Comparison of ENCODE assay signal across 28 mouse cellular contexts in the genomic region with DNA sequence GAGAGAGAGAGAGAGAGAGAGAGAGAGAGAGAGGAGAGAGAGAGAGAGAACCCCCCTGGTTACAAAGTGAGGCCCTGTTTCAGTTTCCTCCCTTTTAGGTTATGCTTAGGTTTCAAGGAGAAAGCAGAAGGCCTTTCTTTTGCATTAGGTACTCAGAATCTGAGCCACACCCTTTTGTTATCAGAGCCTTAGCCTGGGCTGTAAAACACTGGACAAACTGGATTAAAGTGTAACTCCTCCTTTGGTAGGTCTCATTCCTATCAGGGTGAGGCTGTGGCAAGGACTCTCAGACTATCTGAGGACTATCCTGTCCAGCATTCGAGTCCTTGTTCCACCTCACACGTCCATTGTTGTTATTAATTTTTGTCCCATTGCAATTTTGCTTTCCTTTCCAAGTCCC. TPM values are rescaled to one million over a fixed set of nuclear protein-coding genes. Genes with fewer than 3 reads are reported as not detected.
"Had no signal": no experiment of that assay in that cellular context is flagged by ENCODE, and none has a peak within 500 bp of the region (broad histone marks: within the 10 kb centered on the region; RNA-seq: fewer than 3 reads in every experiment).

No protein-coding gene starts in this region.

- ATAC-seq: liver, postnatal 0 days; lung, postnatal 0 days had no signal

- H3K4me2 ChIP-seq: kidney, embryonic 15.5 days; limb, embryonic 12.5 days; limb, embryonic 15.5 days; liver, embryonic 11.5 days; lung, embryonic 14.5 days; midbrain, embryonic 11.5 days; stomach, embryonic 15.5 days had no signal

- H3K9ac ChIP-seq: kidney, embryonic 15.5 days; limb, embryonic 12.5 days; limb, embryonic 15.5 days; liver, embryonic 14.5 days; liver, postnatal 0 days; lung, embryonic 14.5 days; stomach, embryonic 15.5 days had no signal

- H3K27ac ChIP-seq: kidney, embryonic 15.5 days; limb, embryonic 12.5 days; limb, embryonic 15.5 days; liver, embryonic 14.5 days; stomach, embryonic 15.5 days had no signal

- H3K27me3 ChIP-seq: kidney, embryonic 15.5 days; limb, embryonic 12.5 days; limb, embryonic 15.5 days; megakaryocyte, embryonic 14.5 days; stomach, embryonic 15.5 days had no signal

- DNase-seq: kidney, adult 8-10 months; kidney, postnatal 10 days; kidney, postnatal 4 days; left cerebral cortex, postnatal 4 days; liver, postnatal 0 days; lung, embryonic 14.5 days; lung, postnatal 36 days; midbrain, embryonic 14.5 days; right cerebral cortex, postnatal 25 days; spleen, adult 18-20 months; thymus, postnatal 36 days had no signal

- H3K36me3 ChIP-seq: kidney, embryonic 15.5 days; limb, embryonic 12.5 days; limb, embryonic 15.5 days; stomach, embryonic 15.5 days had no signal

- H3K4me1 ChIP-seq: kidney, embryonic 15.5 days; limb, embryonic 12.5 days; limb, embryonic 15.5 days; megakaryocyte, embryonic 14.5 days; stomach, embryonic 15.5 days had no signal

- H3K4me3 ChIP-seq: kidney, embryonic 15.5 days; limb, embryonic 12.5 days; limb, embryonic 15.5 days; megakaryocyte, embryonic 14.5 days; stomach, embryonic 15.5 days had no signal

- H3K9me3 ChIP-seq: kidney, embryonic 15.5 days; limb, embryonic 15.5 days; stomach, embryonic 15.5 days had no signal

RNA-seq across cellular contexts. Expression of gene Zfp42, which starts 1.4 kb away (rescaled TPM):
- total RNA-seq: layer of hippocampus, adult 18-20 months; layer of hippocampus, postnatal 14 days; left cerebral cortex, adult 8-10 months; left cerebral cortex, postnatal 14 days; left cerebral cortex, postnatal 4 days; midbrain, postnatal 0 days had no signal
- polyA plus RNA-seq: kidney, embryonic 15.5 days; limb, embryonic 15.5 days; liver, embryonic 11.5 days; liver, embryonic 14.5 days; liver, postnatal 0 days; lung, embryonic 14.5 days; lung, postnatal 0 days; midbrain, embryonic 14.5 days; midbrain, postnatal 0 days; neural tube, embryonic 11.5 days; neural tube, embryonic 14.5 days; stomach, embryonic 15.5 days; thymus, postnatal 0 days had no signal
